Mouse (Mus musculus) limb, embryonic 11.5 days (tissue): Measurements from ENCODE around the gene Spem1. TPM values are rescaled to one million over a fixed set of nuclear protein-coding genes. Genes with fewer than 3 reads are reported as not detected.
A peak's percentile ranks its signal among the peaks of the same experiment; 100 is the strongest.
"Not testable (repeated sequence)": the region's sequence is repeated elsewhere in the genome, so short reads cannot be mapped to it uniquely, and the experiment has no call there.

Experiments
- ATAC-seq: fragments of 200-750 bp; cut with Nextera tagmentation; 2 replicates; pipeline ENCODE4 v1.8.0; 2017; ENCODE audit warnings: low read depth; ENCODE audit not compliant: insufficient number of reproducible peaks, low FRiP score, low TSS enrichment
- DNase-seq: peaks from one replicate; pipeline ENCODE4 v3.0.0-alpha.2; 2015; ENCODE audit warnings: low spot score
- H3K27ac ChIP-seq: fragments of 300-500 bp; sonication (generic); replicated peaks from 2 replicates; pipeline ENCODE4 v1.5.1; 2014; ENCODE audit warnings: low read depth, mild to moderate bottlenecking, low read length
- H3K27me3 ChIP-seq: fragments of 300-500 bp; sonication (generic); 2 replicates; pipeline ENCODE4 v1.6.1; 2014; ENCODE audit warnings: mild to moderate bottlenecking, low read length, mixed read lengths; ENCODE audit not compliant: control insufficient read depth, insufficient read depth
- H3K36me3 ChIP-seq: fragments of 300-500 bp; sonication (generic); 2 replicates; pipeline ENCODE4 v1.6.1; 2014; ENCODE audit warnings: mild to moderate bottlenecking, low read length, moderate library complexity, mixed read lengths; ENCODE audit not compliant: control insufficient read depth, insufficient read depth
- H3K4me1 ChIP-seq: fragments of 300-500 bp; sonication (generic); 2 replicates; pipeline ENCODE4 v1.6.1; 2014; ENCODE audit warnings: low read length, mixed read lengths; ENCODE audit not compliant: control insufficient read depth, insufficient read depth
- H3K4me2 ChIP-seq: fragments of 300-500 bp; sonication (generic); 2 replicates; pipeline ENCODE4 v1.6.1; 2014; ENCODE audit warnings: low read depth, mild to moderate bottlenecking, moderate library complexity; ENCODE audit not compliant: severe bottlenecking
- H3K4me3 ChIP-seq: fragments of 300-500 bp; sonication (generic); 2 replicates; pipeline ENCODE4 v1.5.1; 2014; ENCODE audit warnings: low read depth, low read length
- H3K9ac ChIP-seq: fragments of 300-500 bp; sonication (generic); 2 replicates; pipeline ENCODE4 v1.6.1; 2014; ENCODE audit warnings: mild to moderate bottlenecking, low read length
- H3K9me3 ChIP-seq: fragments of 300-500 bp; sonication (generic); 2 replicates; pipeline ENCODE4 v1.6.1; 2016; ENCODE audit warnings: low read length; ENCODE audit not compliant: control insufficient read depth
- WGBS: fragments of 180-500 bp; shearing (Covaris S2); extraction: QIAGEN DNeasy Blood & Tissue Kit; methylation state at CpG from one replicate; pipeline ENCODE4 v1.1.7; 2014; 5-methylcytosine and 5-hydroxymethylcytosine counted together
- polyA plus RNA-seq: library from polyadenylated mRNA; unstranded; fragments of >200 nt; fragmentation: Nextera tagmentation; extraction: Ambion mirVana; gene quantifications from 2 replicates; pipeline ENCODE4 v1.2.1, GENCODE M21; 2014

Spem1 gene
- polyA plus RNA-seq, result 0.15 and 0.18 TPM in 2 replicates

GRCm38 (mm10) chr11:69822080-69822479 is at the start of gene Spem1:
TSS of gene Spem1 (minus strand) at chr11:69822180.
- 93% methylated on average over 3 of the region's 3 CpGs for WGBS
- no peak within 1 kb of the TSS for H3K27ac ChIP-seq
- peaks cover 4% of the 10 kb centered on the region; the same call in 1 of the 2 replicates for H3K36me3 ChIP-seq
- H3K9me3 ChIP-seq, result no peaks in the 10 kb centered on the region
- ATAC-seq (no peak), DNase-seq (no peak)
- no peaks in the 10 kb centered on the region for H3K4me1 ChIP-seq
- no peaks in the 10 kb centered on the region for H3K27me3 ChIP-seq
- H3K9ac ChIP-seq, result no peak within 1 kb of the TSS
- H3K4me2 ChIP-seq, result no peak within 1 kb of the TSS
- H3K4me3 ChIP-seq, result no peak within 1 kb of the TSS

- ATAC-seq, result no peak
- no peaks in the 10 kb centered on the region for H3K4me1 ChIP-seq
- 91% methylated on average over 2 of the region's 2 CpGs for WGBS
- H3K9me3 ChIP-seq, result no peaks in the 10 kb centered on the region
- H3K9ac ChIP-seq, result no peak overlapping the region
- no peak overlapping the region for H3K27ac ChIP-seq
- H3K36me3 ChIP-seq, result no peaks in the 10 kb centered on the region
- H3K4me2 ChIP-seq, result no peak overlapping the region
- H3K4me3 ChIP-seq, result no peak overlapping the region
- DNase-seq, result no peak
- H3K27me3 ChIP-seq, result no peaks in the 10 kb centered on the region
Measured at GRCm38 (mm10) chr11:69870289-69871069, 48.5 kb upstream of the Spem1 start.

- 72% methylated on average over 9 of the region's 9 CpGs for WGBS
- Histone ChIP-seq H3K36me3 (no peaks in the 10 kb centered on the region), H3K27ac (no peak overlapping the region), H3K9me3 (no peaks in the 10 kb centered on the region), H3K27me3 (no peaks in the 10 kb centered on the region), H3K4me3 (no peak overlapping the region), H3K4me1 (no peaks in the 10 kb centered on the region), H3K9ac (no peak overlapping the region), H3K4me2 (no peak overlapping the region)
- ATAC-seq, result no peak
- no peak for DNase-seq
Measured at GRCm38 (mm10) chr11:69867335-69867734, 45.4 kb upstream of the Spem1 start.

GRCm38 (mm10) chr11:69865561-69865960 is 43.6 kb upstream of the Spem1 start:
- 78% methylated on average over 9 of the region's 9 CpGs for WGBS
- Histone ChIP-seq H3K4me1 (no peaks in the 10 kb centered on the region), H3K4me3 (no peak overlapping the region), H3K27ac (no peak overlapping the region), H3K9ac (no peak overlapping the region), H3K9me3 (no peaks in the 10 kb centered on the region), H3K27me3 (no peaks in the 10 kb centered on the region), H3K36me3 (no peaks in the 10 kb centered on the region), H3K4me2 (no peak overlapping the region)
- ATAC-seq (no peak), DNase-seq (no peak)

- Histone ChIP-seq H3K9ac (no peak overlapping the region), H3K27me3 (peaks cover under 1% of the 10 kb centered on the region), H3K36me3 (no peaks in the 10 kb centered on the region), H3K4me3 (no peak overlapping the region), H3K9me3 (no peaks in the 10 kb centered on the region), H3K4me2 (no peak overlapping the region), H3K4me1 (no peaks in the 10 kb centered on the region), H3K27ac (no peak overlapping the region)
- ATAC-seq, result no peak
- no peak for DNase-seq
- WGBS, result 55% methylated on average over 8 of the region's 8 CpGs
Measured at GRCm38 (mm10) chr11:69864138-69864860, 42.3 kb upstream of the Spem1 start.

GRCm38 (mm10) chr11:69863729-69864128 is 41.7 kb upstream of the Spem1 start:
- H3K4me2 ChIP-seq, H3K27ac ChIP-seq, ATAC-seq, H3K9me3 ChIP-seq, H3K36me3 ChIP-seq, H3K9ac ChIP-seq, DNase-seq, H3K4me3 ChIP-seq, H3K27me3 ChIP-seq, H3K4me1 ChIP-seq: not testable (repeated sequence)
- 85% methylated on average over 3 of the region's 3 CpGs for WGBS

GRCm38 (mm10) chr11:69858113-69858998 is 36.4 kb upstream of the Spem1 start, which contains the start of gene Tnk1:
TSS of gene Tnk1 (minus strand) at chr11:69858730.
- no peak for DNase-seq
- no peak within 1 kb of the TSS for H3K27ac ChIP-seq
- no peak within 1 kb of the TSS for H3K9ac ChIP-seq
- ATAC-seq, result no peak
- H3K9me3 ChIP-seq, result no peaks in the 10 kb centered on the region
- H3K4me2 ChIP-seq, result no peak within 1 kb of the TSS
- H3K4me1 ChIP-seq, result no peaks in the 10 kb centered on the region
- peaks cover 18% of the 10 kb centered on the region for H3K27me3 ChIP-seq
- WGBS, result 19% methylated on average over 29 of the region's 30 CpGs
- H3K36me3 ChIP-seq, result no peaks in the 10 kb centered on the region
- H3K4me3 ChIP-seq, result no peak within 1 kb of the TSS

GRCm38 (mm10) chr11:69855347-69855746 is 33.4 kb upstream of the Spem1 start:
- Histone ChIP-seq H3K27ac (no peak overlapping the region), H3K4me2 (no peak overlapping the region), H3K9me3 (no peaks in the 10 kb centered on the region), H3K36me3 (peaks cover 9% of the 10 kb centered on the region; the same call in 1 of the 2 replicates), H3K4me1 (no peaks in the 10 kb centered on the region), H3K9ac (no peak overlapping the region), H3K4me3 (no peak overlapping the region), H3K27me3 (peaks cover 18% of the 10 kb centered on the region)
- peak; percentile 76 for DNase-seq
- 20% methylated on average over 16 of the region's 16 CpGs for WGBS
- ATAC-seq, result peak; percentile 81; the same call in 1 of the 2 replicates
